Mouse (Mus musculus): ENCODE data around the gene Plch1. TPM values are rescaled to one million over a fixed set of nuclear protein-coding genes. Genes with fewer than 3 reads are reported as not detected.

Gene Plch1
- total RNA-seq (2021) = under 1 TPM in 1 of 2 experiments, not detected in 1; 0.07 TPM
- polyA plus RNA-seq (2012; rRNA removed) = 0.14 TPM in 1 of 2 replicates, not detected in the other
- long read RNA-seq = 0 reads

DNA sequence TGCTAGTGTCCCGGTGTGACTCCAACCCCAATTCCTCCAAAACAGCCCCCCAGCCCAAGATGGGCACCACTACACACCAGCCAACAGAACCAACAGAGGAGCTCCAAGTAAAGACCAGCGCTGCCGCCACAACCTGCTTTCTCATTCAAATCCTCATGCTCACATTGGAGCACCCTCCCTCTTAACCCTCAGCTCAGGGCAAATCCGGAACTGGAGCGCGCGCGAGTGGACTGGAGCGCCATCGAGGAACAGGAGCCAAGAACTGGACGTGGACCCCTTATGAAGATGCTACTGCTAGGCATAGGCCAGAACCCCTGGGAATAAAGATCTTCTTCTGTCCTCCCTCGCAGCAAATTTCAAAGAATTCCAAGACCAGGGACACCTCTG is at the start of gene Plch1:
Gene Plch1, minus strand, starts transcription at position 164 of the 387 bp plus-strand sequence.
- Histone ChIP-seq H3K4me3 (peak within 1 kb of the TSS; percentile 46), H3K79me2 (replicated peaks; ENCODE audit: control insufficient read depth, insufficient read depth, low read length) (no peaks in the 10 kb centered on the region), H3K9ac (ENCODE audit: low read depth, low read length) (no peak within 1 kb of the TSS), H3K27ac (no peak within 1 kb of the TSS), H3K36me3 (ENCODE audit: control insufficient read depth, insufficient read depth, low read length) (no peaks in the 10 kb centered on the region), H3K4me1 (ENCODE audit: control insufficient read depth, insufficient read depth, low read length) (no peaks in the 10 kb centered on the region), H3K27me3 (ENCODE audit: control insufficient read depth, insufficient read depth, low read length) (no peaks in the 10 kb centered on the region)
- intact Hi-C loops (cut with DNase I) = no loop called here
- DNase-seq = peak; percentile 6 to 27
- no peak for TF ChIP-seq CTCF (IDR thresholded peaks at IDR 0.05)
- no peak for TF ChIP-seq EP300 (IDR thresholded peaks at IDR 0.05; ENCODE audit: insufficient read depth, low read depth, low read length)
- no peak for TF ChIP-seq POLR2A (IDR thresholded peaks at IDR 0.05; ENCODE audit: insufficient read depth, low read depth, low read length)
- under 1% methylated on average over 12 of the region's 12 CpGs for WGBS

DNA sequence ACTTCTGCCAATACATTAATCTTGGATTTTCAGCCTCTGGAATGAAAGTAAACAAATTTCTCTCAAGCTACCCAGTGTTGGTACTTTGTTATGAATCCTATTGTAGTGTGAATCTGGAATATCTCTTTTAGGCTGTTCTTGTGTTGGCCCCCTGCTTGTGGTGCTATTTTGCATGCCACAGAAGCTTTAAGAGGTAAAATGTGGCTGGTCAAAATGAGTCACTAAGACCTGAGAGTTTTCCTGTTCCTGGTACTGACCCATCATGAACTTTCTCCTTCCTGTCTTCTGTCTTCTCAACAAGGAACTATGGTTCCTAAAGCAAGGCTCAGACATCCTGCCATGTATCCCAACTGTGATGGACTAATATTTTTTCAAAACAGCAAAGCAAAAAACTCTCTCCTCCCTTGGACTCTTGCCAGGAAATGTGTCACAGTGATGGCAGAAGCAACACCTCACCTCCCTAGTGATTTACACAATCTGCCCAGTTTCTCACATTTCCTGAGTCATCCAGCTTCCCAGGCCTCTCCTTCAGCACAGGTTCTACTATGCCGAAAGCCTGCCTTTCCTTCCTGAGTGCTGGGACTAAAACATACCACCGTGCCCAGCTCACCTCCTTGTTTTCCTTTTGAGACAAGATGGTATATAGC is 42.1 kb upstream of the Plch1 start:
- no peaks in the 10 kb centered on the region for H3K4me1 ChIP-seq (ENCODE audit: control insufficient read depth, insufficient read depth, low read length)
- TF ChIP-seq POLR2A (IDR thresholded peaks at IDR 0.05; ENCODE audit: insufficient read depth, low read depth, low read length) (no peak), EP300 (IDR thresholded peaks at IDR 0.05; ENCODE audit: insufficient read depth, low read depth, low read length) (no peak), CTCF (IDR thresholded peaks at IDR 0.05) (no peak)
- H3K27me3 ChIP-seq (ENCODE audit: control insufficient read depth, insufficient read depth, low read length) = no peaks in the 10 kb centered on the region
- H3K27ac ChIP-seq = no peak overlapping the region
- H3K36me3 ChIP-seq (ENCODE audit: control insufficient read depth, insufficient read depth, low read length) = peaks cover 4% of the 10 kb centered on the region
- intact Hi-C loops (cut with DNase I) = no loop called here
- DNase-seq = no peak
- H3K4me3 ChIP-seq = no peak overlapping the region
- H3K79me2 ChIP-seq (replicated peaks; ENCODE audit: control insufficient read depth, insufficient read depth, low read length) = no peaks in the 10 kb centered on the region
- 49% methylated on average over 2 of the region's 2 CpGs for WGBS
- no peak overlapping the region for H3K9ac ChIP-seq (ENCODE audit: low read depth, low read length)

DNA sequence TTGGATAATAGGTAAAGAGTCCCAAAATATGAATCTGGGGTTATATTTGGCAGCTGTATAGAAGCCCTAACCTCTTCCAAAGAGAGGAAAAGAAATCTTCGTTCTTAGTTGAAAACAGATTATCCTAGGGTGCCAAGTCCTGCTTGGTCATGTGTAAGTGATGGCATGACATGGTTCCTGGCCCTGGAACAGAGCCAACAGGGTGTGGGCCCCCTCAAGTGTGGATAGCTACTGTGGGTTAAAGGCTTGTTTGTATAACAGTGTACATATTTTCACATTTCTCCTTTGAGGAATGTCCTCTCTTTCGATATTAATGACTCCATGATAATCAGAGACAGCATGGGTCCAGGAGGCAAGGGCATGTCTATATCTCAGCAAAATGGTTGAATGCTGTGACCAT is 39.7 kb upstream of the Plch1 start:
- TF ChIP-seq POLR2A (IDR thresholded peaks at IDR 0.05; ENCODE audit: insufficient read depth, low read depth, low read length) (no peak), EP300 (IDR thresholded peaks at IDR 0.05; ENCODE audit: insufficient read depth, low read depth, low read length) (no peak), CTCF (IDR thresholded peaks at IDR 0.05) (no peak)
- no peaks in the 10 kb centered on the region for H3K27me3 ChIP-seq (ENCODE audit: control insufficient read depth, insufficient read depth, low read length)
- intact Hi-C loops (cut with DNase I) = no loop called here
- H3K4me3 ChIP-seq = no peak overlapping the region
- no peak for DNase-seq
- no peak overlapping the region for H3K9ac ChIP-seq (ENCODE audit: low read depth, low read length)
- H3K79me2 ChIP-seq (replicated peaks; ENCODE audit: control insufficient read depth, insufficient read depth, low read length) = no peaks in the 10 kb centered on the region
- H3K36me3 ChIP-seq (ENCODE audit: control insufficient read depth, insufficient read depth, low read length) = peaks cover 2% of the 10 kb centered on the region
- H3K27ac ChIP-seq = no peak overlapping the region
- WGBS = 86% methylated on average over 2 of the region's 2 CpGs
- H3K4me1 ChIP-seq (ENCODE audit: control insufficient read depth, insufficient read depth, low read length) = no peaks in the 10 kb centered on the region

GRCm38 (mm10) chr3:63928878-63929859 is 29.9 kb upstream of the Plch1 start, which contains the start of gene E130311K13Rik:
Gene E130311K13Rik (minus strand): TSS chr3:63929472.
- Histone ChIP-seq H3K27ac (peak within 1 kb of the TSS; percentile 97), H3K9ac (ENCODE audit: low read depth, low read length) (peak within 1 kb of the TSS; percentile 91), H3K4me1 (ENCODE audit: control insufficient read depth, insufficient read depth, low read length) (no peaks in the 10 kb centered on the region), H3K36me3 (ENCODE audit: control insufficient read depth, insufficient read depth, low read length) (no peaks in the 10 kb centered on the region), H3K27me3 (ENCODE audit: control insufficient read depth, insufficient read depth, low read length) (no peaks in the 10 kb centered on the region), H3K79me2 (replicated peaks; ENCODE audit: control insufficient read depth, insufficient read depth, low read length) (no peaks in the 10 kb centered on the region), H3K4me3 (peak within 1 kb of the TSS; percentile 63)
- TF ChIP-seq CTCF (IDR thresholded peaks at IDR 0.05) (no peak), POLR2A (IDR thresholded peaks at IDR 0.05; ENCODE audit: insufficient read depth, low read depth, low read length) (peak; percentile 61), EP300 (IDR thresholded peaks at IDR 0.05; ENCODE audit: insufficient read depth, low read depth, low read length) (no peak)
- intact Hi-C loops (cut with DNase I) = loop anchor here (1.0 to 2.0 kb wide), 3 partner anchors 35 to 374 kb away; partner anchors contain the start of genes Gmps and Slc33a1
- DNase-seq = peak; percentile 92 to 95
- WGBS = 5% methylated on average over 48 of the region's 48 CpGs

DNA sequence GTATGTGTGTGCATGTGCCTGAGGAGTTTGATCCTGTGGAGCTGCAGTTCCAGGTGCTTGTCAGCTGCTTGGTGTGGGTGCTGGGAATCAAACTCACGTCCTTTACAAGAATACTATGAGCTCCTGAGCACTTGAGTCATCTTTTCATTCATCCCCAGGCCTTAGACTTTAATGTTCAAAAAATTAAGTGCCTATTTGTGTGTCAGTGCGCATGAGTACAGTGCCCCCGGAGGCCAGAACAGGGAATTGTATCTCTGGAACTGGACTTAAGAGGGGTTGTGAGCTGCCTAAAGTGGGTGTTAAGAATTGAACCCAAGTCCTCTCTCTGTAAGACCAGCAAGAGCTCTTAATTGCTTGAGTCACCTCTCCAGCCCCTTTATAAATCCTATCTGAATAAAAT is 20.4 kb upstream of the Plch1 start:
- Histone ChIP-seq H3K36me3 (ENCODE audit: control insufficient read depth, insufficient read depth, low read length) (peaks cover 2% of the 10 kb centered on the region), H3K4me3 (no peak overlapping the region), H3K9ac (ENCODE audit: low read depth, low read length) (no peak overlapping the region), H3K27ac (no peak overlapping the region), H3K79me2 (replicated peaks; ENCODE audit: control insufficient read depth, insufficient read depth, low read length) (no peaks in the 10 kb centered on the region), H3K4me1 (ENCODE audit: control insufficient read depth, insufficient read depth, low read length) (no peaks in the 10 kb centered on the region), H3K27me3 (ENCODE audit: control insufficient read depth, insufficient read depth, low read length) (no peaks in the 10 kb centered on the region)
- 72% methylated on average over 3 of the region's 3 CpGs for WGBS
- intact Hi-C loops (cut with DNase I) = no loop called here
- TF ChIP-seq POLR2A (IDR thresholded peaks at IDR 0.05; ENCODE audit: insufficient read depth, low read depth, low read length) (no peak), CTCF (IDR thresholded peaks at IDR 0.05) (peak; percentile 70)
- no peak for DNase-seq

All from heart, adult 2 months (tissue).